ENCODE assay signal across 10 mouse cellular contexts in genomic region chr2:150669454-150670045, GRCm38 (mm10). TPM values are rescaled to one million over a fixed set of nuclear protein-coding genes. Genes with fewer than 3 reads are reported as not detected.
DNase-seq lines count a peak whose midpoint lies in the region.
"Had no signal": no experiment of that assay in that cellular context is flagged by ENCODE, and none has a peak within 500 bp of the region (broad histone marks: within the 10 kb centered on the region; RNA-seq: fewer than 3 reads in every experiment).

No protein-coding gene starts in this region.

- intact Hi-C loops in heart, postnatal 14 days (cut with DNase I), result loop anchor here (5.0 kb wide), 2 partner anchors 107 to 532 kb away; partner anchors contain the start of gene Zfp120

- peak; percentile 25 to 30 for DNase-seq in heart, postnatal 14 days
- DNase-seq in heart, adult 8-10 months (ENCODE audit: low spot score), result no peak
- DNase-seq in testis, postnatal 10 days (ENCODE audit: low spot score), result peak; percentile 60
- DNase-seq in testis, postnatal 14 days (ENCODE audit: low spot score), result no peak
- peak; percentile 43 for DNase-seq in lung, postnatal 14 days
- DNase-seq in thymus, postnatal 36 days, result peak; percentile 17 to 45
- DNase-seq in cerebellum, postnatal 25 days, result no peak
- DNase-seq in right cerebral cortex, adult 2 months (ENCODE audit: low spot score in 2 of 2), result no peak
- DNase-seq: right cerebral cortex, postnatal 25 days had no signal

RNA-seq across cellular contexts. Expression of gene Acss1, which starts 1.2 kb away (rescaled TPM):
- 100 to 1,000 TPM; 121 to 136 TPM for total RNA-seq in heart, postnatal 14 days (2021)
- total RNA-seq in heart, adult 8-10 months (2022), result 100 to 1,000 TPM; 259 to 343 (median 275) TPM

RNA-seq across cellular contexts. Expression of gene Vsx1, which starts 19.6 kb away (rescaled TPM):
- not detected for total RNA-seq in heart, postnatal 14 days (2021)
- under 1 TPM; 0.09 to 0.13 (median 0.12) TPM for total RNA-seq in heart, adult 8-10 months (2022)
- total RNA-seq: CH12.LX had no signal

Comparison
In these comparisons a context has a peak if more than half of its experiments do, and no peak if none do; other contexts are left out.
1. DNase-seq: peak in heart, postnatal 14 days (2 of 2), testis, postnatal 10 days (single experiment), lung, postnatal 14 days (single experiment) and thymus, postnatal 36 days (2 of 2); none in heart, adult 8-10 months (single experiment), testis, postnatal 14 days (single experiment), cerebellum, postnatal 25 days (0 of 2) and right cerebral cortex, adult 2 months (0 of 2).